Mouse (Mus musculus) fat pad, adult 2 months (tissue): ENCODE results near the gene Pou3f1.

Source experiments
- DNase-seq: peaks from one replicate; pipeline ENCODE4 v3.0.0-alpha.2; 2011; ENCODE audit warnings: low read depth, low spot score; ENCODE audit errors: extremely low read depth

The Pou3f1 gene

DNA sequence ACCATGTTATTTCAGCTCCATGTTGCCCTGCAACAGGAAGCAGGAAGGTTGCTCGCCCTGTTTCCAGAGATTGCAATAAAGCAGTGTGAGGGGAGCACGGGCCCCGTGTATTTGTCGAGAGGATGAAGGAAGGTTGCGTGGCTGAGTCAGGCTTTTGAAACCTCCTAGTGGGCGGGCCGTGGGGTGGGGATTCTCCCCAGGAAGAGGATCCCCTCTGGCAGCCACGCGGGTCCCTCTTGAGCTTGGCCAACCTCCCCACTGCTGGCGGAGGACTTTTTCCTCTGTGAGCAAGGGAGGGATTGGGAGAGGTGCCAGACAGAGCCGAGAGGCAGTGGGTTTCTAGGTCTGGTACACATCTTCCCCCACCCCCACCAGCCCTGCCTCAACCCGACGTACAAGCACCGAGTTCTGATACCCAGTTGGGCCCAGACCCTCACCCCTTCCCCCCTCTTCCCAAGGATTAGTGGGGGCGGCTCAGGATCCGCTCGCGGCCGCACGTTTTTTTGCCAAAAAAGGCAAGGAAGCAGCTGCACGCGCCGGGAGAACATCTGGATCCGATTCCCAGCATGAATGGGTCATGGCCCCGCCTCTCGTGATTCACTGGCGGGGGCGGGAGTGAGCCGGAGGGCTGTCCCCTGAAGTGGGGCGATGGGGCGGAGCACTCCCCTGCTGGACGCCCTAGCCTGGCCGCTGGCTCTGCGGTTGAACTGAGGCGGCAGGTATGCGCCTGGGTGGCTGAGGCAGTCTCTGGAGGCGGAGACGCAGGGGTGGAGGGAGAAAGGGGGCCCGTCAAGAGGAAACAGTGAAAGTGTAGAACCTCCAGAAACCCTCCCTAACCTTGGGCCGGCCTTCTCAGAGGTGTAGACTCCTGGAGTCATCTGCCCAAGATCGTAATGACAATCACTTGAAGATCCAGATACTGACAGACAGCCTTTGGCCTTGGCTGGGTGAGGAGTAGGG, 52.2 kb downstream of the Pou3f1 start:
- DNase-seq: no peak

- DNase-seq: no peak
Measured at GRCm38 (mm10) chr4:124709961-124710446, 53.4 kb downstream of the Pou3f1 start.
